Mouse (Mus musculus) cerebral cortex, adult 2 months (tissue): ENCODE results near the gene Orc6.

Experiments
- WGBS: fragments of 180-500 bp; shearing (Covaris S2); methylation state at CpG from one replicate; pipeline ENCODE4 v1.1.7; 2018; 5-methylcytosine and 5-hydroxymethylcytosine counted together

Gene Orc6

GRCm38 (mm10) chr8:85299434-85300077 lies at the start of gene Orc6, which contains the start of gene Vps35:
Orc6 (plus strand) TSS chr8:85299632.
Vps35 (minus strand) TSS chr8:85299802.
- under 1% methylated on average over 63 of the region's 63 CpGs for WGBS

DNA sequence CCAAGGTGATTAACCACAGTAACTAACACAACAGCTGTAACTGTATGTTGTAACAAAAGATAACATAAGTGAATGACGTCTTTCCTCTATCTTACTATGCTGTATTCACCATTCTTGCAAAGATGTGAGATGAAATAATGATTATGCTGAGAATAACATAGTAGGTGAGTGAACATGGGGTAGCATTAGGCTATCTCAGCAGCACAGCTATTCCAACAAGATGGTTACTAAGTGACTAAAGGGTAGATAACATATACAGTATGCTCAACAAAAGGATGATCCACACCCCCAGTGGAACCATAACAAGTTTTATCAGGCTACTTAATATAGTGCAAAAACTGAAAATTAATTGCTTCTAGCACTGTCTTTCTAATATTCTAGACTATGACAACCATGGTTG lies 12.6 kb upstream of the Orc6 start:
- WGBS: 84% methylated on average over 1 of the region's 1 CpGs

- under 1% methylated on average over 52 of the region's 53 CpGs for WGBS
Observed at GRCm38 (mm10) chr8:85298600-85299433, 615 bp upstream of the Orc6 start.

DNA sequence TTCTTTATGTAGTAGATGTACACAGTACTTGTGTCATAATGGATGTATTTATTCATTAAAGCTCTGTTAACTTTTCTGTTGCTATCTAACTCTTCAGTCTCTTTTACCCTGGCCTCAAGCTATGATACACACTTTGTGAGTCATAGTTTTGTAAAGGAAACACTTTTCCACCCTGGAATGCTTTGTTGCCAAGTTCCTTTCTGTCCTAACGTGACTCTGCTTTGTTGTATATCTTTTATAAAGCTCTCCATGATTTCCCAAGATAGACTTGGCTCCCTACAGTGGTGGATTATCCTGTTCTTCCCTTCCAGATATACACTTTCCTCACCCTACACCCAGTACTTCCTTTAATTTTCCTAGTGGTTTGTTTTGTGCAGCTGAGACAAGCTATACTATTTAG lies 2.5 kb downstream of the Orc6 start:
- WGBS: 16% methylated on average over 1 of the region's 1 CpGs

GRCm38 (mm10) chr8:85302931-85303330 lies 3.5 kb downstream of the Orc6 start:
- WGBS: 75% methylated on average over 3 of the region's 3 CpGs

GRCm38 (mm10) chr8:85303531-85303930 lies 4.1 kb downstream of the Orc6 start:
- 50% methylated on average over 5 of the region's 5 CpGs for WGBS

- 91% methylated on average over 2 of the region's 2 CpGs for WGBS
Observed at GRCm38 (mm10) chr8:85308564-85308963, 9.1 kb downstream of the Orc6 start.

- 79% methylated on average over 3 of the region's 3 CpGs for WGBS
Observed at GRCm38 (mm10) chr8:85313036-85313435, 13.6 kb downstream of the Orc6 start.

DNA sequence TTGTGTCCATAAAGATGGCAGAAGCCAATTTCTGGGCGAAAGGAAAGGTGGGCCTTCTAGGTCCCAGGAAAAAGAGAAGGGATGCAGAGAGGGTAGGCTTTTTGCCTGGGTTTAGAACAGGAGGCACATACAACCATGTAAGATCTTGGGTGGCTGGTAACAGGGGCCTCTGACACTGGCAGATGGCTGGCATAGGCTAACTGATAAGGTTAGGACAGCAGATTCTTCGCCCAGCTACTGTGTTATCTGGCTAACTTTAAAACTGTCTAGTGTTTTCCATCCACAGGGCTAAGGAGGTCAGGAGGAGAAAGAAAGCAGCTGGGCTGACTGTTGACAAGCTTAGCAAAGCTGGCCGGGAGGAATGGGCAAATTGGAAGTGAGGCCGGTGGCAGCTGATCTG lies 19.1 kb downstream of the Orc6 start:
- WGBS: 97% methylated on average over 4 of the region's 4 CpGs

DNA sequence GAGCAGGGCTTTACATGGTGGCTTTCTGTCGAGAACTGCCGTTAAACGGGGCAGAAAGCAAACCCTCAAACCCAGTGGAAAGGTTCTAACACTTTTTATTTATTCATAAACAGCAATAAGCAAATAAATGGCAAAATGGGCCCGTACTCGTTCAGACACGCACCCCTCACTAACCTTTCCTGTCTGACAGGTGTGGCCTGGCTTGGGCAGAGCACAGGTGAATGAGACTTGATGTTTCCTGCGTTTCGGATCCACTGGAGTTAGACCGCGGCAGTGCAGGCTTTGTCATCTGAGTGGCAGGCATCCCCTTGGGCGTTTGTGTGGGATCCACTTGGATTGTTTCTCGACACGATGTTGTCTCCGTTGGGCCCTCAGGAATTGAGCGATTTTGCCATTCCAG lies 22.5 kb downstream of the Orc6 start:
- WGBS: 92% methylated on average over 15 of the region's 15 CpGs

DNA sequence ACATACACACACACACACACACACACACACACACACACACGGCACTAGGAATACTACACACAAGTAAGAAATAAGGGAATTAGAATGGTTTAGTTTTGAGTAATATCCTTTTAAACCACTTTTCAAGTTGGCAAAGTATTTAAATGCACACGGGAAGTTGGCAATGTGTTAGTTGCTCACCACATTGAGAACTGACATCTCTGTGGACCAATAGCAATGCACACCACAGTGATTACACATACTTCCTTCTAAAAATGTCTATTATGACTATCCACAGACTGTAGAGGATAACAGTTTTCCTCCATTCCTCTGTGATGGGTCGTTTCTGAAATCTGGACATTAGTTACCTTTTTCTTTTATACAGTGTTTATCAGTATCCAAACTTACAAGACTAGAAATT lies 23.7 kb downstream of the Orc6 start:
- 72% methylated on average over 3 of the region's 3 CpGs for WGBS

DNA sequence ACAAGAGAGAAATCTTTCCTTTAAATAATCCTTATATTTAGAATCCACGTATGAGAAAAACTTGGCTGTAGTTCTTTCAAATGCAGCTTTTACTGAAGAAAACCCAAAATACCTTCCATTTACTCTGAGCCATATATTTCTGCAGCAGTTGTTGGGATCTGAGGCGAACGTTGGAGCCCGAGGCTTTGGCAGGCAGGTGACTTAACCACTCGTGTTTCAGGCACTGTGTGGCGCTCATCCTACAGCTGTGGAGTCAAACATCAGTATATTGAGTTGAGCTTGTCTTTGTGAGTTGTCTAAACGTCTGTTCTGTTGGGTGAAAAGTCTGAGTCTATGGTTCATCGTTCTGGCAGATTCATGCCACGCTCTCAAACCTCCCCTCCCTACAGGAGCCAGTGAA lies 27.6 kb downstream of the Orc6 start:
- WGBS: 59% methylated on average over 9 of the region's 9 CpGs

- WGBS: 75% methylated on average over 1 of the region's 1 CpGs
Observed at GRCm38 (mm10) chr8:85329506-85329905, 30.1 kb downstream of the Orc6 start.

DNA sequence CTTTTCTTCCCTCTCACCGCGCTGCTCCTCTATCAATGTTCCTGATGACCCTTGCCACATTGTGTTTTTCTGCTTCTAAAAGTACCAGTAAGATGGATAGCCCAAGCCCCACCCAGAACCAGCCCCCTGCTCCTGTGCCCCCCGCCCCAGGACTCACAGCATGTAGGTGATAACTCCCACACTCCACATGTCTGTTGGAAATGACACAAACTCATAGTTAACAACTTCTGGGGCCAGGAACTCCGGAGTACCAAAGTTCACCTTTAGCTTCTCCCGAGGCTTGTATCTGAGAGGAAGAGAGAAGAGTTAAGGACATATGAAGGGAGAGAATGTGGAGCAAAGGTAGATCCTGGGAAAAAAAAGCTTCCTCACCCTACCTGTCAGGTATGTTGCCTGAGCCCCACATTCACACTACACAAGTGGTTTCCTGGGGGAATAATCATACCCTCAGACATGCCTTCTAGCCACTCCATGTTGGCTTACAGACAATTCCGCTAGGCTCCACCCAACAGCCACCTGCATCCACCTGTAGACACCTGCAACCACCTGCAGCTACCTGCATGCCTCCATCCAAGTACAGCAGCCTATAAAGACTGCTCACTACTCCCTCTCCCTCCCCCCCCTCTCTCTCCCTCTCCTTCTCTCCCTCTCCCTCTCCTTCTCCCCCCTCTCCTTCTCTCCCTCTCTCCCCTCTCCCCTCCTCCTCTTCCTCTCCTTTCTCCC lies 36.9 kb downstream of the Orc6 start:
- WGBS: 87% methylated on average over 6 of the region's 6 CpGs

DNA sequence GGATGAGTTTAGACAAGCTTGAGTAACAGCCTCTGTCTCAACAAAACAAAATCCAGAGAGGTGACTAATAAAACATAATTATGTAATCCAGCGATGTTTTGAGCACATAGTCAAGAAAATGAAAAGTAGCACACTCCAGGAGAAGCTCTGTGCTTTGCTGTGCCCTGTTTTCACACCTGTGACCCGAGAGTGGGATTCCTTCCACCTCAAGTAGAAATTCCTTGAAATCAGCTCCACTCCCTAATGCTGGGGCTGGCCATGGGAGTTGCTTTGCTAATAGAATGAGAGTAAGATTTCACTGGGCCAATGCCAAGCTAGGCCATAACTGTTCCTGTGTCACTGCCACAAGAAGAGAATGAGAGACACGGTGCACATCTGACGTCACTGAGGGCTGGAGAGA lies 38.2 kb downstream of the Orc6 start:
- 80% methylated on average over 4 of the region's 4 CpGs for WGBS

- 70% methylated on average over 5 of the region's 5 CpGs for WGBS
Observed at GRCm38 (mm10) chr8:85339871-85340573, 40.6 kb downstream of the Orc6 start.

DNA sequence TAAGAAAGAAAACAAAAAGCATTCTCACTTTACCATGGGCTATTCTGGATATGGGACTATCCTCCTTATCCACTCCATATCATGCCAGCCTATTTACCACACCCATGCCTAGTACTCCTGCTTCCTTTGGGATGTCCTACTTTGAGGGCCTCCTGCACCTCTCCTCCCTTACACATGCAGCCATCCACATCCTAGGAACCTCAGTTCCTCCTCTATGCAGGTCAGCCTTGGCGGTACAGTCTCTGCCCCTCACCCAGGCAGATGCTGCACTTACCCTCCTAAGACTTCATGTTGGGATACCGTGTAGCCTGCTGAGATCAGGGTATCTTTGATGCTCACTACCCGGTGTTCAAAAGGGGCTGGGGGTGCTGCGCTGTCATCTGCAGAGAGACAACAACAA lies 53.9 kb downstream of the Orc6 start:
- WGBS: 78% methylated on average over 4 of the region's 4 CpGs
